Mouse (Mus musculus): ENCODE results near the gene Glce.

DNA sequence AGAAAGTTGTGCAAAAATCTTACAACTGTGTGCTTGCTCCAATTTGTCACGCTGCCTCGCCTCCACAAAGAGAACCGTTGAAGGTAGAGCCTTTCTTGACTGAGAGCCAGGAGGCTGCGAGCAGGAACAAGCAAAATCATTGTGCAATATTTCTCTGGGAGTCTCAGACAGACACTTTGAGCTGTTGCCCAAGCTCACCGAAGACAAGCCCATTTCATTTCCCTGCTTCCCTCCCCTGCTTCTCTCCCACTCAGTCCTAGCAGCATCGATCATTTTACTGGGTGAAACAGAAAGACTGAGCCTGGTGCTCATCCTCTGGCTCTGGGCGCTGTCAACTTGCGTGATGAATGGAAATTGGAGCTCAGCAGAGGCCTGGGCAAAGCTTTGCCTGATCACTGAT, 14.8 kb upstream of the Glce start:
- TF ChIP-seq POLR2A (IDR thresholded peaks at IDR 0.05; ENCODE audit: insufficient read length, low read depth): no peak
- no peak for TF ChIP-seq MYOD1 (IDR thresholded peaks at IDR 0.05; ENCODE audit: control insufficient read depth in 1 of 3, insufficient read length in 2 of 3, low read depth in 2 of 3)
- TF ChIP-seq E2F4 (IDR thresholded peaks at IDR 0.05; ENCODE audit: insufficient read depth): no peak
- TF ChIP-seq POLR2AphosphoS2 (IDR thresholded peaks at IDR 0.05; ENCODE audit: insufficient read length, low read depth): no peak
- no peak for TF ChIP-seq MYOG (IDR thresholded peaks at IDR 0.05; ENCODE audit: control insufficient read depth in 1 of 3, insufficient read depth in 1 of 3, insufficient read length in 2 of 3, low read depth in 2 of 3)

Measured in myocyte (in vitro differentiated cells).